Mouse (Mus musculus): ENCODE data around the gene Gimap4. TPM values are rescaled to one million over a fixed set of nuclear protein-coding genes. Genes with fewer than 3 reads are reported as not detected.

The Gimap4 gene
- polyA plus RNA-seq, 1 experiment from 2014 or later = 1.4 TPM

GRCm38 (mm10) chr6:48689320-48689719, 5.0 kb downstream of the Gimap4 start:
- Histone ChIP-seq H3K9ac (no peak overlapping the region), H3K27ac (replicated peaks) (no peak overlapping the region), H3K27me3 (no peaks in the 10 kb centered on the region), H3K9me3 (no peaks in the 10 kb centered on the region), H3K4me1 (replicated peaks) (no peaks in the 10 kb centered on the region), H3K4me3 (no peak overlapping the region), H3K4me2 (no peak overlapping the region), H3K36me3 (no peaks in the 10 kb centered on the region)
- 93% methylated on average over 2 of the region's 2 CpGs for WGBS
- no peak for ATAC-seq (ENCODE audit: low FRiP score, low read depth)

GRCm38 (mm10) chr6:48692962-48693361, 8.6 kb downstream of the Gimap4 start:
- Histone ChIP-seq H3K9me3 (no peaks in the 10 kb centered on the region), H3K4me1 (replicated peaks) (no peaks in the 10 kb centered on the region), H3K27ac (replicated peaks) (no peak overlapping the region), H3K27me3 (no peaks in the 10 kb centered on the region), H3K4me2 (no peak overlapping the region), H3K36me3 (no peaks in the 10 kb centered on the region), H3K9ac (no peak overlapping the region), H3K4me3 (no peak overlapping the region)
- WGBS = 95% methylated on average over 6 of the region's 6 CpGs
- no peak for ATAC-seq (ENCODE audit: low FRiP score, low read depth)

- 80% methylated on average over 4 of the region's 4 CpGs for whole genome bisulfite sequencing
- H3K27me3 ChIP-seq = no peaks in the 10 kb centered on the region
- H3K4me2 ChIP-seq = no peak overlapping the region
- no peaks in the 10 kb centered on the region for H3K36me3 ChIP-seq
- no peak for ATAC-seq (ENCODE audit: low FRiP score, low read depth)
- H3K4me1 ChIP-seq (replicated peaks) = no peaks in the 10 kb centered on the region
- no peak overlapping the region for H3K27ac ChIP-seq (replicated peaks)
- no peak overlapping the region for H3K4me3 ChIP-seq
- no peaks in the 10 kb centered on the region for H3K9me3 ChIP-seq
- no peak overlapping the region for H3K9ac ChIP-seq
Observed at GRCm38 (mm10) chr6:48696830-48697554, 12.6 kb downstream of the Gimap4 start.

- Histone ChIP-seq H3K9me3 (no peaks in the 10 kb centered on the region), H3K9ac (no peak overlapping the region)
- 59% methylated on average over 1 of the region's 1 CpGs for WGBS
Observed at GRCm38 (mm10) chr6:48697555-48697930, 13.2 kb downstream of the Gimap4 start.

GRCm38 (mm10) chr6:48698066-48698856, 13.9 kb downstream of the Gimap4 start:
- Histone ChIP-seq H3K4me1 (replicated peaks) (no peaks in the 10 kb centered on the region), H3K27me3 (no peaks in the 10 kb centered on the region), H3K27ac (replicated peaks) (no peak overlapping the region), H3K9me3 (no peaks in the 10 kb centered on the region), H3K9ac (no peak overlapping the region), H3K36me3 (no peaks in the 10 kb centered on the region), H3K4me2 (no peak overlapping the region), H3K4me3 (no peak overlapping the region)
- 82% methylated on average over 7 of the region's 7 CpGs for WGBS
- no peak for ATAC-seq (ENCODE audit: low FRiP score, low read depth)

More at GRCm38 (mm10) chr6:48697555-48697930, 13.2 kb downstream of the Gimap4 start:
- H3K27ac ChIP-seq (replicated peaks) = no peak overlapping the region
- no peak overlapping the region for H3K4me2 ChIP-seq
- H3K4me1 ChIP-seq (replicated peaks) = no peaks in the 10 kb centered on the region
- H3K4me3 ChIP-seq = no peak overlapping the region
- H3K27me3 ChIP-seq = no peaks in the 10 kb centered on the region
- H3K36me3 ChIP-seq = no peaks in the 10 kb centered on the region
- ATAC-seq (ENCODE audit: low FRiP score, low read depth) = no peak

GRCm38 (mm10) chr6:48698888-48699287, 14.5 kb downstream of the Gimap4 start:
- ATAC-seq (ENCODE audit: low FRiP score, low read depth) = no peak
- H3K9me3 ChIP-seq = no peaks in the 10 kb centered on the region
- 88% methylated on average over 3 of the region's 3 CpGs for WGBS
- no peak overlapping the region for H3K9ac ChIP-seq
- no peak overlapping the region for H3K4me2 ChIP-seq
- H3K4me3 ChIP-seq = no peak overlapping the region
- H3K4me1 ChIP-seq (replicated peaks) = no peaks in the 10 kb centered on the region
- no peaks in the 10 kb centered on the region for H3K36me3 ChIP-seq
- no peak overlapping the region for H3K27ac ChIP-seq (replicated peaks)
- no peaks in the 10 kb centered on the region for H3K27me3 ChIP-seq

- no peak overlapping the region for H3K9ac ChIP-seq
- no peak for ATAC-seq (ENCODE audit: low FRiP score, low read depth)
- H3K27ac ChIP-seq (replicated peaks) = no peak overlapping the region
- no peaks in the 10 kb centered on the region for H3K36me3 ChIP-seq
- no peak overlapping the region for H3K4me2 ChIP-seq
- no peak overlapping the region for H3K4me3 ChIP-seq
- H3K27me3 ChIP-seq = no peaks in the 10 kb centered on the region
- H3K9me3 ChIP-seq = no peaks in the 10 kb centered on the region
- WGBS = 63% methylated on average over 5 of the region's 5 CpGs
- H3K4me1 ChIP-seq (replicated peaks) = no peaks in the 10 kb centered on the region
Observed at GRCm38 (mm10) chr6:48700251-48701075, 16.1 kb downstream of the Gimap4 start.

GRCm38 (mm10) chr6:48702146-48702545, 17.8 kb downstream of the Gimap4 start:
- Histone ChIP-seq H3K9ac (no peak overlapping the region), H3K27me3 (no peaks in the 10 kb centered on the region), H3K27ac (replicated peaks) (no peak overlapping the region), H3K4me3 (no peak overlapping the region), H3K9me3 (no peaks in the 10 kb centered on the region), H3K36me3 (no peaks in the 10 kb centered on the region), H3K4me1 (replicated peaks) (no peaks in the 10 kb centered on the region), H3K4me2 (no peak overlapping the region)
- WGBS = 87% methylated on average over 7 of the region's 7 CpGs
- no peak for ATAC-seq (ENCODE audit: low FRiP score, low read depth)

GRCm38 (mm10) chr6:48702601-48703000, 18.3 kb downstream of the Gimap4 start:
- Histone ChIP-seq H3K4me3 (no peak overlapping the region), H3K27ac (replicated peaks) (no peak overlapping the region), H3K4me1 (replicated peaks) (no peaks in the 10 kb centered on the region), H3K36me3 (no peaks in the 10 kb centered on the region), H3K9ac (no peak overlapping the region), H3K4me2 (no peak overlapping the region), H3K27me3 (no peaks in the 10 kb centered on the region), H3K9me3 (no peaks in the 10 kb centered on the region)
- ATAC-seq (ENCODE audit: low FRiP score, low read depth) = no peak
- whole genome bisulfite sequencing = 75% methylated on average over 5 of the region's 5 CpGs

- no peaks in the 10 kb centered on the region for H3K9me3 ChIP-seq
- no peaks in the 10 kb centered on the region for H3K4me1 ChIP-seq (replicated peaks)
- H3K4me2 ChIP-seq = no peak overlapping the region
- no peak for ATAC-seq (ENCODE audit: low FRiP score, low read depth)
- no peaks in the 10 kb centered on the region for H3K27me3 ChIP-seq
- H3K4me3 ChIP-seq = no peak overlapping the region
- no peak overlapping the region for H3K27ac ChIP-seq (replicated peaks)
- H3K9ac ChIP-seq = no peak overlapping the region
- H3K36me3 ChIP-seq = no peaks in the 10 kb centered on the region
Observed at GRCm38 (mm10) chr6:48704146-48704545, 19.8 kb downstream of the Gimap4 start.

- no peak for ATAC-seq (ENCODE audit: low FRiP score, low read depth)
- no peaks in the 10 kb centered on the region for H3K9me3 ChIP-seq
- no peaks in the 10 kb centered on the region for H3K27me3 ChIP-seq
- no peak overlapping the region for H3K9ac ChIP-seq
- no peak overlapping the region for H3K4me2 ChIP-seq
- no peak overlapping the region for H3K4me3 ChIP-seq
- H3K36me3 ChIP-seq = no peaks in the 10 kb centered on the region
- H3K4me1 ChIP-seq (replicated peaks) = no peaks in the 10 kb centered on the region
- H3K27ac ChIP-seq (replicated peaks) = no peak overlapping the region
- WGBS = 68% methylated on average over 3 of the region's 3 CpGs
Observed at GRCm38 (mm10) chr6:48706130-48706529, 21.8 kb downstream of the Gimap4 start.

- Histone ChIP-seq H3K36me3 (no peaks in the 10 kb centered on the region), H3K9me3 (no peaks in the 10 kb centered on the region), H3K4me2 (no peak within 1 kb of the TSS), H3K9ac (no peak within 1 kb of the TSS), H3K4me3 (no peak within 1 kb of the TSS), H3K27me3 (no peaks in the 10 kb centered on the region), H3K27ac (replicated peaks) (no peak within 1 kb of the TSS), H3K4me1 (replicated peaks) (no peaks in the 10 kb centered on the region)
- ATAC-seq (ENCODE audit: low FRiP score, low read depth) = no peak
- WGBS = 61% methylated on average over 2 of the region's 2 CpGs
Observed at GRCm38 (mm10) chr6:48718455-48718854, 34.1 kb downstream of the Gimap4 start, which contains the start of the genes Gm28053 and Gimap7. Gene Gm28053, plus strand, starts transcription at chr6:48718607. Gene Gimap7, plus strand, starts transcription at chr6:48718621.
